Mouse (Mus musculus) heart, embryonic 13.5 days (tissue): ENCODE measurements around the gene Il6ra. TPM values are rescaled to one million over a fixed set of nuclear protein-coding genes. Genes with fewer than 3 reads are reported as not detected.

Experiments used
- ATAC-seq: fragments of 200-750 bp; cut with Nextera tagmentation; 2 replicates; pipeline ENCODE4 v1.8.0; 2017; ENCODE audit warnings: moderate TSS enrichment; ENCODE audit not compliant: insufficient number of reproducible peaks, low FRiP score, low TSS enrichment; ENCODE audit errors: extremely low read depth
- H3K27ac ChIP-seq: fragments of 300-500 bp; sonication (generic); replicated peaks from 2 replicates; pipeline ENCODE4 v1.5.1; 2015; ENCODE audit warnings: moderate library complexity, mild to moderate bottlenecking, inconsistent platforms
- H3K27me3 ChIP-seq: fragments of 300-500 bp; sonication (generic); replicated peaks from 2 replicates; pipeline ENCODE4 v1.6.1; 2015; ENCODE audit warnings: mild to moderate bottlenecking, inconsistent platforms
- H3K36me3 ChIP-seq: fragments of 300-500 bp; sonication (generic); 2 replicates; pipeline ENCODE4 v1.6.1; 2015; ENCODE audit warnings: mild to moderate bottlenecking, inconsistent platforms
- H3K4me1 ChIP-seq: fragments of 300-500 bp; sonication (generic); 2 replicates; pipeline ENCODE4 v1.6.1; 2015; ENCODE audit warnings: inconsistent platforms
- H3K4me2 ChIP-seq: fragments of 300-500 bp; sonication (generic); 2 replicates; pipeline ENCODE4 v1.6.1; 2015; ENCODE audit warnings: inconsistent platforms, mild to moderate bottlenecking, moderate library complexity
- H3K4me3 ChIP-seq: fragments of 300-500 bp; sonication (generic); 2 replicates; pipeline ENCODE4 v1.5.1; 2015; ENCODE audit warnings: moderate library complexity, mild to moderate bottlenecking, inconsistent platforms
- H3K9ac ChIP-seq: fragments of 300-500 bp; sonication (generic); 2 replicates; pipeline ENCODE4 v1.6.1; 2015; ENCODE audit warnings: inconsistent platforms, mild to moderate bottlenecking, moderate library complexity
- H3K9me3 ChIP-seq: fragments of 300-500 bp; sonication (generic); 2 replicates; pipeline ENCODE4 v1.6.1; 2016; ENCODE audit warnings: inconsistent platforms
- WGBS: fragments of 180-500 bp; shearing (Covaris S2); methylation state at CpG from one replicate; pipeline ENCODE4 v1.1.7; 2015; ENCODE audit warnings: mixed read lengths; 5-methylcytosine and 5-hydroxymethylcytosine counted together
- polyA plus RNA-seq: library from polyadenylated mRNA; unstranded; fragments of >200 nt; fragmentation: Nextera tagmentation; extraction: Ambion mirVana; gene quantifications from 2 replicates; pipeline ENCODE4 v1.2.1, GENCODE M21; 2015

Il6ra gene
- polyA plus RNA-seq, 1 experiment from 2014 or later: 0.75 TPM

GRCm38 (mm10) chr3:89885766-89886165 is 27.2 kb downstream of the Il6ra start:
- Histone ChIP-seq H3K4me1 (peaks cover 3% of the 10 kb centered on the region; the same call in 1 of the 2 replicates), H3K27ac (no peak overlapping the region), H3K9me3 (no peaks in the 10 kb centered on the region), H3K4me3 (no peak overlapping the region), H3K36me3 (no peaks in the 10 kb centered on the region), H3K9ac (no peak overlapping the region), H3K27me3 (peaks cover 3% of the 10 kb centered on the region; the same call in 1 of the 2 replicates), H3K4me2 (no peak overlapping the region)
- no peak for ATAC-seq
- WGBS: 88% methylated on average over 11 of the region's 11 CpGs

- Histone ChIP-seq H3K9ac (no peak overlapping the region), H3K27ac (no peak overlapping the region), H3K27me3 (no peaks in the 10 kb centered on the region), H3K4me3 (no peak overlapping the region), H3K36me3 (no peaks in the 10 kb centered on the region), H3K4me2 (no peak overlapping the region), H3K9me3 (no peaks in the 10 kb centered on the region), H3K4me1 (peaks cover 8% of the 10 kb centered on the region; the same call in 1 of the 2 replicates)
- no peak for ATAC-seq
- WGBS: 58% methylated on average over 4 of the region's 4 CpGs
Observed at GRCm38 (mm10) chr3:89883582-89884041, 29.4 kb downstream of the Il6ra start.

GRCm38 (mm10) chr3:89882556-89883181 is 30.3 kb downstream of the Il6ra start:
- Histone ChIP-seq H3K4me3 (no peak overlapping the region), H3K9me3 (no peaks in the 10 kb centered on the region), H3K27ac (no peak overlapping the region), H3K27me3 (no peaks in the 10 kb centered on the region), H3K4me2 (no peak overlapping the region), H3K4me1 (peaks cover 8% of the 10 kb centered on the region; the same call in 1 of the 2 replicates), H3K36me3 (no peaks in the 10 kb centered on the region), H3K9ac (no peak overlapping the region)
- 72% methylated on average over 8 of the region's 8 CpGs for WGBS
- ATAC-seq: no peak

GRCm38 (mm10) chr3:89880036-89880851 is 32.8 kb downstream of the Il6ra start:
- 56% methylated on average over 5 of the region's 5 CpGs for WGBS

GRCm38 (mm10) chr3:89879326-89879725 is 33.7 kb downstream of the Il6ra start:
- Histone ChIP-seq H3K27ac (no peak overlapping the region), H3K27me3 (no peaks in the 10 kb centered on the region), H3K36me3 (no peaks in the 10 kb centered on the region), H3K4me1 (peaks cover 13% of the 10 kb centered on the region; the same call in 1 of the 2 replicates), H3K4me2 (no peak overlapping the region), H3K9ac (no peak overlapping the region), H3K9me3 (no peaks in the 10 kb centered on the region), H3K4me3 (no peak overlapping the region)
- no peak for ATAC-seq
- 58% methylated on average over 3 of the region's 3 CpGs for WGBS

More at GRCm38 (mm10) chr3:89880036-89880851, 32.8 kb downstream of the Il6ra start:
- H3K9me3 ChIP-seq: no peaks in the 10 kb centered on the region
- H3K4me2 ChIP-seq: no peak overlapping the region
- H3K4me3 ChIP-seq: no peak overlapping the region
- no peaks in the 10 kb centered on the region for H3K36me3 ChIP-seq
- H3K27ac ChIP-seq: peak overlapping the region; percentile 28; the same call in 1 of the 2 replicates
- no peak overlapping the region for H3K9ac ChIP-seq
- no peak for ATAC-seq
- H3K4me1 ChIP-seq: peaks cover 13% of the 10 kb centered on the region; the same call in 1 of the 2 replicates
- no peaks in the 10 kb centered on the region for H3K27me3 ChIP-seq

GRCm38 (mm10) chr3:89878456-89878855 is 34.5 kb downstream of the Il6ra start:
- H3K4me3 ChIP-seq: no peak overlapping the region
- no peak overlapping the region for H3K9ac ChIP-seq
- H3K27me3 ChIP-seq: no peaks in the 10 kb centered on the region
- no peaks in the 10 kb centered on the region for H3K9me3 ChIP-seq
- 26% methylated on average over 3 of the region's 3 CpGs for WGBS
- H3K4me1 ChIP-seq: 0 out of 2 replicates have a peak, but pooled peaks cover 10% of the 10 kb centered on the region
- H3K27ac ChIP-seq: no peak overlapping the region
- no peak for ATAC-seq
- H3K36me3 ChIP-seq: no peaks in the 10 kb centered on the region
- H3K4me2 ChIP-seq: no peak overlapping the region

- 80% methylated on average over 8 of the region's 8 CpGs for WGBS
- Histone ChIP-seq H3K36me3 (no peaks in the 10 kb centered on the region), H3K4me3 (no peak overlapping the region), H3K4me1 (peaks cover 14% of the 10 kb centered on the region; the same call in 1 of the 2 replicates), H3K9ac (no peak overlapping the region), H3K27me3 (no peaks in the 10 kb centered on the region), H3K4me2 (no peak overlapping the region), H3K27ac (no peak overlapping the region), H3K9me3 (peaks cover 4% of the 10 kb centered on the region; the same call in 1 of the 2 replicates)
- no peak for ATAC-seq
Observed at GRCm38 (mm10) chr3:89877129-89877528, 35.9 kb downstream of the Il6ra start.

- H3K4me3 ChIP-seq: no peak overlapping the region
- peaks cover 4% of the 10 kb centered on the region; the same call in 1 of the 2 replicates for H3K9me3 ChIP-seq
- H3K36me3 ChIP-seq: no peaks in the 10 kb centered on the region
- 54% methylated on average over 4 of the region's 4 CpGs for WGBS
- no peak overlapping the region for H3K4me2 ChIP-seq
- H3K4me1 ChIP-seq: peaks cover 15% of the 10 kb centered on the region; the same call in 1 of the 2 replicates
- ATAC-seq: no peak
- no peak overlapping the region for H3K27ac ChIP-seq
- no peaks in the 10 kb centered on the region for H3K27me3 ChIP-seq
- H3K9ac ChIP-seq: no peak overlapping the region
Observed at GRCm38 (mm10) chr3:89876469-89876868, 36.5 kb downstream of the Il6ra start.

- Histone ChIP-seq H3K27me3 (no peaks in the 10 kb centered on the region), H3K36me3 (no peaks in the 10 kb centered on the region), H3K9ac (no peak overlapping the region), H3K27ac (no peak overlapping the region), H3K4me1 (peaks cover 18% of the 10 kb centered on the region), H3K4me3 (no peak overlapping the region), H3K9me3 (peaks cover 4% of the 10 kb centered on the region; the same call in 1 of the 2 replicates), H3K4me2 (no peak overlapping the region)
- 83% methylated on average over 8 of the region's 8 CpGs for WGBS
- ATAC-seq: no peak
Observed at GRCm38 (mm10) chr3:89875781-89876180, 37.2 kb downstream of the Il6ra start.

- no peak overlapping the region for H3K9ac ChIP-seq
- no peak for ATAC-seq
Observed at GRCm38 (mm10) chr3:89875021-89875420, 38.0 kb downstream of the Il6ra start.

GRCm38 (mm10) chr3:89874076-89874475 is 38.9 kb downstream of the Il6ra start:
- no peak overlapping the region for H3K4me3 ChIP-seq
- H3K27me3 ChIP-seq: no peaks in the 10 kb centered on the region
- H3K9me3 ChIP-seq: peaks cover 4% of the 10 kb centered on the region; the same call in 1 of the 2 replicates
- H3K4me1 ChIP-seq: peaks cover 28% of the 10 kb centered on the region
- WGBS: 70% methylated on average over 5 of the region's 5 CpGs
- H3K9ac ChIP-seq: no peak overlapping the region
- H3K36me3 ChIP-seq: no peaks in the 10 kb centered on the region
- no peak overlapping the region for H3K4me2 ChIP-seq
- no peak overlapping the region for H3K27ac ChIP-seq
- no peak for ATAC-seq

More at GRCm38 (mm10) chr3:89875021-89875420, 38.0 kb downstream of the Il6ra start:
- H3K4me1 ChIP-seq: peaks cover 21% of the 10 kb centered on the region
- no peaks in the 10 kb centered on the region for H3K36me3 ChIP-seq
- peaks cover 4% of the 10 kb centered on the region; the same call in 1 of the 2 replicates for H3K9me3 ChIP-seq
- H3K4me2 ChIP-seq: no peak overlapping the region
- no peaks in the 10 kb centered on the region for H3K27me3 ChIP-seq
- H3K4me3 ChIP-seq: no peak overlapping the region
- 67% methylated on average over 9 of the region's 9 CpGs for WGBS
- no peak overlapping the region for H3K27ac ChIP-seq
